Mouse (Mus musculus) forebrain, embryonic 12.5 days (tissue): ENCODE measurements around the gene Kcnh1. TPM values are rescaled to one million over a fixed set of nuclear protein-coding genes. Genes with fewer than 3 reads are reported as not detected.
A peak's percentile ranks its signal among the peaks of the same experiment; 100 is the strongest.

ENCODE experiments used
- ATAC-seq: fragments of 200-750 bp; cut with Nextera tagmentation; 2 replicates; pipeline ENCODE4 v1.8.0; 2017; ENCODE audit warnings: moderate TSS enrichment; ENCODE audit not compliant: low FRiP score
- H3K27ac ChIP-seq: fragments of 300-500 bp; sonication (generic); 2 replicates; pipeline ENCODE4 v1.5.1; 2016; ENCODE audit warnings: mild to moderate bottlenecking
- H3K27me3 ChIP-seq: fragments of 300-500 bp; sonication (generic); 2 replicates; pipeline ENCODE4 v1.6.1; 2016; ENCODE audit warnings: mild to moderate bottlenecking
- H3K36me3 ChIP-seq: fragments of 300-500 bp; sonication (generic); replicated peaks from 2 replicates; pipeline ENCODE4 v1.6.1; 2016; ENCODE audit warnings: mild to moderate bottlenecking
- H3K4me1 ChIP-seq: fragments of 300-500 bp; sonication (generic); 2 replicates; pipeline ENCODE4 v1.6.1; 2016
- H3K4me2 ChIP-seq: fragments of 300-500 bp; sonication (generic); 2 replicates; pipeline ENCODE4 v1.6.1; 2016; ENCODE audit warnings: mild to moderate bottlenecking, moderate library complexity
- H3K4me3 ChIP-seq: fragments of 300-500 bp; sonication (generic); replicated peaks from 2 replicates; pipeline ENCODE4 v1.5.1; 2016; ENCODE audit warnings: mild to moderate bottlenecking
- H3K9ac ChIP-seq: fragments of 300-500 bp; sonication (generic); 2 replicates; pipeline ENCODE4 v1.6.1; 2016; ENCODE audit warnings: mild to moderate bottlenecking
- H3K9me3 ChIP-seq: fragments of 300-500 bp; sonication (generic); 2 replicates; pipeline ENCODE4 v1.6.1; 2016
- WGBS: fragments of 180-500 bp; shearing (Covaris S2); methylation state at CpG from one replicate; pipeline ENCODE4 v1.1.7; 2016; 5-methylcytosine and 5-hydroxymethylcytosine counted together
- polyA plus RNA-seq: library from polyadenylated mRNA; unstranded; fragments of >200 nt; fragmentation: Nextera tagmentation; extraction: Ambion mirVana; gene quantifications from 2 replicates; pipeline ENCODE4 v1.2.1, GENCODE M21; 2016

Kcnh1 gene
- polyA plus RNA-seq, 1 experiment from 2014 or later = 0.57 TPM

DNA sequence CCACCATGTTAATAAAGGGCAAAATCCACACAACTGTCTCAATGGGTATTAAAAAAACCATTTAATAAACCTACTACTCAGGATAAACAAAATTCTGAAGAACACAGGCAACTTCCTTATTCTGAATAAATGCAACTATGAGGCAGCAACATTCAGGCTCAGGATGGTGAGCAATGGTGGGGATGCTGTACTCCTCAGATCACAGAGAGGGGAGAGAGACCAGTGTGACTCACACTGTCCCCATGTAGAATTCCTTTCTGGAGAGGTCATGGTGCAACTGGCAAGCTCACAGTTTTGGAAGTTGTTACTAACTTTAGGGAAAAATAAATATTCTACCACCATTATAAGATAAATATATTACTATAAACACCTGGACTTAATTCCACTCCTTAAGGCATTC is 116.5 kb downstream of the Kcnh1 start:
- Histone ChIP-seq H3K27me3 (no peaks in the 10 kb centered on the region), H3K9ac (no peak overlapping the region), H3K27ac (no peak overlapping the region), H3K4me1 (no peaks in the 10 kb centered on the region), H3K4me2 (no peak overlapping the region), H3K9me3 (no peaks in the 10 kb centered on the region), H3K36me3 (no peaks in the 10 kb centered on the region), H3K4me3 (no peak overlapping the region)
- no peak for ATAC-seq

DNA sequence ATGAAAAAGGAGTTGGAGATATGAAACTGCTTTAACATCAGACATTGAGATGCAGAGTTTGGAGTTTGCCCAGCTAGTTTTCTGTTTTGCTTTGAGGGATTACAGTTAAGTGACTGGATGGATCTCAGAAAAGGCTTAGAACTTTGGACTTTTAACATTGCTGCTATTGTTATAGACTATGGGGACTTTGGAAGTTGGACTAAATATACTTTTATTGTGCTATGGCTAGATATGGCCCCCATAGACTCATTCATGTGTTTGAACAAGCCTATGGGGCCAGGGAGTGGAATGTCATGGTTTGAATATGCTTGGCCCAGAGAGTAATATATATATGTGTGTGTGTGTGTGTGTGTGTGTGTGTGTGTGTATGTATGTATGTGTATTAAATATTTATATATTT is 120.7 kb downstream of the Kcnh1 start:
- H3K4me1 ChIP-seq = peaks cover 19% of the 10 kb centered on the region
- H3K27me3 ChIP-seq = no peaks in the 10 kb centered on the region
- ATAC-seq = no peak
- H3K9me3 ChIP-seq = no peaks in the 10 kb centered on the region
- no peak overlapping the region for H3K4me2 ChIP-seq
- H3K27ac ChIP-seq = no peak overlapping the region
- no peak overlapping the region for H3K4me3 ChIP-seq
- H3K36me3 ChIP-seq = no peaks in the 10 kb centered on the region
- H3K9ac ChIP-seq = no peak overlapping the region

DNA sequence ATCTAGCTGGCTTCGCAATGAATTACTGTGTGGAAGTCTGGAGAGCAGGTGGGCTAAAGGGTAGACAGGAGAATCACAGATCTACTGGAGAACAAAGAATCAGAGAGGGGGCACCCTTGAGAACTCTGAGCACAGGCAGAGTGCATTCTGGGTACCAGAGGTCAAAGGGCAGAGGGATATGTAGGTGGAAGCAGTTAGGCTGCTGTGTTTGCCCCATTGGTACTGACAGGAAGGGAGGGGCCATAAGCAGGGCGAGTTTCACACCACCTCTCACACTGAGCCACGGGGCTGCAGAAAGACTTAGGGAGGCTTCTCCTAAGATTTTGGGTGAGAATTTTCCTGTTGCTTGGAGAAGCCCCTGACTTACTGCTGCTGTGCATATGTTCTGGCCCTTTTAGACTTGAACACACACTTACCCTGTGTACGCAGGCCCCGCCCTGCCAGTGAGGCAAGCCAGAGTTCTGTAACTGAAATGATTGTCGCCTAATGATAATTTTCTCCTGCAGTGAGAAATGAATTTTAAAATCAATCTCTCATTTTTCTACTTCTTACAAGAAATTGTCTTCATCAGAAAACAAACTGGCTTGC is 121.4 kb downstream of the Kcnh1 start:
- WGBS = 78% methylated on average over 6 of the region's 6 CpGs
- H3K27ac ChIP-seq = no peak overlapping the region
- H3K36me3 ChIP-seq = no peaks in the 10 kb centered on the region
- H3K4me1 ChIP-seq = peaks cover 19% of the 10 kb centered on the region
- H3K4me3 ChIP-seq = no peak overlapping the region
- ATAC-seq = no peak
- no peaks in the 10 kb centered on the region for H3K27me3 ChIP-seq
- no peaks in the 10 kb centered on the region for H3K9me3 ChIP-seq
- H3K4me2 ChIP-seq = no peak overlapping the region
- H3K9ac ChIP-seq = no peak overlapping the region

DNA sequence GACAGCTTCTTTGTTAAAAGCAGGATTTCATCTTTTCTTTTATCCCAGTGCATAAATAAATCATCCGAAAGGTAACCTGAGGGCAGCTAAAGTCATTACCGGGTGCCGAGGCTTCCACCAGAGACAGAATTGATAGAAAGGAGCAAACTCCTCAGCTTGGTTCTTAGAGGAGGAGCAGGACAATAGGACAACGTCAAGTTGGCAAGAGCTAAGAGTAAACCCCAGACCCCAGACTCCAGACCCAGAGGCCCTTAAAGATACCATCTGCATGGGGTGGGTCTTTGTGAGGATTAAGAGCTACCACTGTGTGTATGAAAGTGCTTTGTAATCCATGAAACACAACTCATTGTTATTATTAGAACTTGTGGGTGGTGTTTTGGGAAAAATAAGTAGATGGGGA is 121.9 kb downstream of the Kcnh1 start:
- Histone ChIP-seq H3K4me1 (peaks cover 19% of the 10 kb centered on the region), H3K27me3 (no peaks in the 10 kb centered on the region), H3K9me3 (no peaks in the 10 kb centered on the region), H3K27ac (no peak overlapping the region), H3K4me3 (no peak overlapping the region), H3K36me3 (no peaks in the 10 kb centered on the region), H3K4me2 (no peak overlapping the region), H3K9ac (no peak overlapping the region)
- WGBS = 44% methylated on average over 4 of the region's 4 CpGs
- no peak for ATAC-seq

DNA sequence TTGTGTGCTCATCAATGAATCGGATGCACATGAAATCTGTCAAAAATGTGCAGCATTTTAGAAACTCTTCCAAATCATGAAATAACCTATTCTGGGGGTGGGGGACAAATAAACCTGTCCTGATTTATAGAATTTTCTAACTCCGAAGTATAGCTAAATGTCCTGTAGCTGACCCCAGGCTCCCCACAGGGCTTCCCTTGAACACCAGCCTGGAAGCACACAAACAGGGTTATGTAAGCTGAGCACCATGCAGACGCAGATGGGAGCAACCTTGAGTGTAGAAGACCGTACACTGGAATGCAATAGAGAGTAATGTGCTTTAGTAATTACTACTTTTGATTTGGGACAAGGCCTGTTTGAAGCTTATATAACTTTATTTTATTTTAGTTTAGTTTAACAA is 122.4 kb downstream of the Kcnh1 start:
- Histone ChIP-seq H3K9ac (no peak overlapping the region), H3K4me3 (no peak overlapping the region), H3K36me3 (no peaks in the 10 kb centered on the region), H3K9me3 (no peaks in the 10 kb centered on the region), H3K4me1 (peaks cover 19% of the 10 kb centered on the region), H3K4me2 (no peak overlapping the region), H3K27ac (no peak overlapping the region), H3K27me3 (no peaks in the 10 kb centered on the region)
- 41% methylated on average over 4 of the region's 4 CpGs for WGBS
- ATAC-seq = no peak

DNA sequence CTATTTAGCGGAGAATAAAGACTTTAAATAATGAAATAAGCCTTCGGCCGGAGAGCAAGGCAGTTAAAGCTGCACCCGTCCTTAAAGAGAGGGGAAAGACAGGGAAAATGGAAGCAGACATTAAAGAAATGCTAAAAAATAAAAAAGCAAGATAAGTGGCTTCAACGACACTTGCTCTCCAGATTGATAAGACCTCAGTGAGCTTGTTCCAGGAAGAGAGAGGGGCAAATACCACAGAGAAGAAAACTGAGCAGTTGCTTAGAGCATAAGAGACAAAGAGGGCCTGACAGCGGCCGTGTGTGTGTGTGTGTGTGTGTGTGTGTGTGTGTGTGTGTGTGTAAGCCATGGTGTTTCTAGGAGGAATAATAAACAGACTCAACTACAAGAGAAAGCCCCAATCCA is 123.0 kb downstream of the Kcnh1 start:
- Histone ChIP-seq H3K27me3 (no peaks in the 10 kb centered on the region), H3K36me3 (no peaks in the 10 kb centered on the region), H3K4me3 (no peak overlapping the region), H3K27ac (peak overlapping the region; percentile 47; the same call in 1 of the 2 replicates), H3K4me2 (peak overlapping the region; percentile 10; the same call in 1 of the 2 replicates), H3K4me1 (peaks cover 19% of the 10 kb centered on the region), H3K9me3 (no peaks in the 10 kb centered on the region), H3K9ac (no peak overlapping the region)
- 32% methylated on average over 7 of the region's 7 CpGs for WGBS
- peak; percentile 27; the same call in 1 of the 2 replicates for ATAC-seq

DNA sequence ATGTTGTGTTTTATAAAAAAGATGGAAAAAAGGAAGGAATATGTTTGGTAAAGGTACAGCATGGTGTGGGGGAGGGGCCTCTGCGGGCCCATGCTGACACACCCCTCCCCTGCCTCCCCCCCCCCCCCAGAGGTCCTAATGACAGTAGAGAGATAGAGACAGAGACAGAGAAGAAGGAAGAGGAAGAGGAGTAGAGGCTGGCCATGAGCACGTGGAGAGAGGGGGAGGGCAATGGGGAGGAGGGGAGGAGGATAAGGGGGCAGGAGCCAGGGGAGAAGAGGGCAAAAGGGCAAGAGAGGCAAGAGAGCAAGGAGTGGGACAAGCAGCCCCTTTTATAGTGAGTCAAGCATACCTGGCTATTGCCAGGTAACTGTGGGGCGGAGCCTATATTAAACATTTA is 123.5 kb downstream of the Kcnh1 start:
- no peaks in the 10 kb centered on the region for H3K36me3 ChIP-seq
- no peak overlapping the region for H3K9ac ChIP-seq
- WGBS = 72% methylated on average over 3 of the region's 3 CpGs
- H3K27me3 ChIP-seq = no peaks in the 10 kb centered on the region
- ATAC-seq = no peak
- peaks cover 19% of the 10 kb centered on the region for H3K4me1 ChIP-seq
- no peak overlapping the region for H3K4me3 ChIP-seq
- H3K27ac ChIP-seq = no peak overlapping the region
- no peak overlapping the region for H3K4me2 ChIP-seq
- H3K9me3 ChIP-seq = no peaks in the 10 kb centered on the region

DNA sequence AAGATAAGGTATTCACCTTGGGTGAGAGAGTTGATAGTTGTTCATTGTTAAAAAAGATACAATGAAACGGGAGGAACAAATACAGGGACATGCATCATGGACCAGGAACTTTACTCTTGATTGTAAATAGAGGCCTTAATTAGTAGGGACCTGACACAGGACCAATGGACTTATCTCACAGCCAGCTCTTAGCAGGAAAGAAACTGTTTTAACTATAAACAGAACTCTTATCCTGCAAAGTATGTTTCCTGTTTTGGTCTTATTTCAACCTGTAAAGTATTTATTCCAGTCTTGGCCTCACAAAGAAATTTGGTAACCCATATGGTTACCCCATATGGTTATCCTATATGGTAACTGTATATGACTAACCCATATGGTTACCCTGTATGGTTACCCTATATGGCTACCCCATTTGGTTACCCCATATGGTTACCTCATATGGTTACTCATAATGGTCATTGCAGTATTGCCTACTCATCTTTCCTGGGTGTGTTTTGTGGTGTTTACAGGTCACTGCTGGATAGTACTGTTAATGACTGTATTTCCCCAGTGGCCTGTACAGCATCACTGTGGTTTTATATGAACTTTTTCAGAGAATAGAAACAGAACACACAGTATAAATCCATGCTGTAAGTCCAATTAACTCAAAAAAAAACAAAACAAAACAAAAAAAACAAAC is 125.0 kb downstream of the Kcnh1 start:
- Histone ChIP-seq H3K27ac (no peak overlapping the region), H3K9me3 (no peaks in the 10 kb centered on the region), H3K4me1 (peaks cover 19% of the 10 kb centered on the region), H3K4me3 (no peak overlapping the region), H3K9ac (no peak overlapping the region), H3K4me2 (no peak overlapping the region), H3K27me3 (no peaks in the 10 kb centered on the region), H3K36me3 (no peaks in the 10 kb centered on the region)
- ATAC-seq = no peak
- 58% methylated on average over 1 of the region's 1 CpGs for WGBS

DNA sequence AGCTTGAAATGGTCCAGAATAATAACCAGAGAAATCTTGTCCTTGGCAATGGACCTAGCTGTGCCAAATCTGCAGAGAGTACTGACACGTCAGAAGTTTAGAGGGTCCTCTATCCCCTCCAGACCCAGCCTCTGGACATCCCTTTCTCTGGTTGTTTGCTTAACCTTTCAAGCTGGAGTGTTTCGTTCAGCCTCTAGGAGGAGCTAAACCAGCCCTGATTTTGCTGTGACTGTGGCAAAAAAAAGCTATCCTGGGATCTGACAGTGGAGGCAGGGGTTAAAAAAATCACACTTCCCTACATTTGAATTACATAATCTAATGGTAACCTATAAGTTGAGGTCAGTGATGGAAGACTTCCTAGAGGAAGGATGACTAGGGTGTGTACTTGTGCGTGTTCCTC is 133.6 kb downstream of the Kcnh1 start:
- WGBS = 63% methylated on average over 3 of the region's 3 CpGs
- no peaks in the 10 kb centered on the region for H3K4me1 ChIP-seq
- ATAC-seq = no peak
- no peaks in the 10 kb centered on the region for H3K36me3 ChIP-seq
- no peak overlapping the region for H3K9ac ChIP-seq
- H3K4me2 ChIP-seq = no peak overlapping the region
- no peak overlapping the region for H3K4me3 ChIP-seq
- no peak overlapping the region for H3K27ac ChIP-seq
- H3K9me3 ChIP-seq = no peaks in the 10 kb centered on the region
- no peaks in the 10 kb centered on the region for H3K27me3 ChIP-seq

DNA sequence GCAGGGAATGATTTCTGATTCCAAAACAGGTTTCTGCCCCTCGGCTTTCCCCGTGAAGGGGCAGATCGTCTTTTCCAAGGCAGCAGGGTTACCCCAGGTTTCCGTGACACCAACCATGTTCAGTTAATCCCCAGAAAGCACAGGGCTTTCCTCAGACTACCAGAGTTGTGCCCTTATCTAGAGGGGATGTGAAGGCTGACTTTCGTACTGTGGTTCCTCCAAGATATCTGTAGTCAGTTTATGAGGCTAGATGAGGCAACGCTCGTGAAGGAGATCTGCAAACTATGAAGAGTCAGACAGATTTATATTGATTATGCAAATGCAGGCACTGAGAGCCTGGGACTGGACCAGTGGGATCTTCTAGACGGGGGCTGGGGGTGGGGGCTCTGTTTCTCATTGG is 136.5 kb downstream of the Kcnh1 start:
- 86% methylated on average over 8 of the region's 8 CpGs for WGBS
- no peaks in the 10 kb centered on the region for H3K36me3 ChIP-seq

DNA sequence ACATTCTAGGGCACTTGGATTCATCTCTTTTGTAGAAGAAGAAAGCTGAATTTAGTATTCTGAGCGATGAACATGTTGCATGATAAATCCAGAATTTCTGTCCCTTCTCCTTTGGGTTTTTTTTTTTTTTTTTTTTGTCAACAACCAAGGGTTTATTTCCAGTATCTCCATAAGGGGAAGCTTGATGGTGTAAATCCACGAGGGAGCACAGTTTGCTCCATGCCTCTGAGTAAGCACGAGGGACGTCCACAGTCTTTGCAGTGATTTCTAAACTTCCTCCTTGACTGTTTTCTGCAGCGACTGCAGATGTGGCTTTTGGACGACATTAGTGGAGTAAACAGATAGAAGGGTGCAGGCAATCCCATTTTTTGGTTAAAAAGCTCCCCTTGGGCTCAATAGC is 140.6 kb downstream of the Kcnh1 start:
- Histone ChIP-seq H3K9me3 (no peaks in the 10 kb centered on the region), H3K36me3 (no peaks in the 10 kb centered on the region), H3K4me1 (no peaks in the 10 kb centered on the region), H3K9ac (no peak overlapping the region), H3K27ac (no peak overlapping the region), H3K4me2 (no peak overlapping the region), H3K27me3 (no peaks in the 10 kb centered on the region), H3K4me3 (no peak overlapping the region)
- 84% methylated on average over 6 of the region's 6 CpGs for WGBS
- no peak for ATAC-seq

More for the DNA sequence above, 136.5 kb downstream of the Kcnh1 start:
- Histone ChIP-seq H3K27me3 (no peaks in the 10 kb centered on the region), H3K9me3 (no peaks in the 10 kb centered on the region), H3K4me2 (no peak overlapping the region), H3K4me1 (no peaks in the 10 kb centered on the region), H3K9ac (no peak overlapping the region), H3K27ac (no peak overlapping the region), H3K4me3 (no peak overlapping the region)
- ATAC-seq = no peak

DNA sequence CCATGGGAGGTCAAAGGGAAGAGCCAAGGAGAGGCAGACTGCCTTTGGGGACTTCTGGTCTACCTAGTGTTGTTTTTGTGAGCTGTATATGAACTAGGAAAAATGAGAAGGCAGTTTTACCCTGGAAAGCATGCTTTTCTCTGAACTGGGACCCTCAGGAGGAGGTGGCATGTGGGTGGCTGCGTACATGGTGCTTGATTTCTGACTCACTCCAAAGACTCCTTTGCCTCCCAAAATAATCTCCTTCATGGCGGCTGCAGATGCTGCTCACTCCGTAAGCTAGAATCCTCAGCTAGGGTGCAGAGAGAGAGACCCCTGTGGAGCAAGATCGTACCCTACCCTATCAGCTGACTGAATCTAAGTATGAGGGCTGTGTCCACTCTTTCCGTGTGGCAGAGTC is 145.5 kb downstream of the Kcnh1 start:
- Histone ChIP-seq H3K9me3 (no peaks in the 10 kb centered on the region; the same call in 1 of the 2 replicates), H3K27ac (no peak overlapping the region), H3K4me2 (no peak overlapping the region), H3K9ac (no peak overlapping the region), H3K36me3 (no peaks in the 10 kb centered on the region), H3K4me3 (no peak overlapping the region), H3K4me1 (no peaks in the 10 kb centered on the region), H3K27me3 (no peaks in the 10 kb centered on the region)
- no peak for ATAC-seq
- WGBS = 92% methylated on average over 5 of the region's 5 CpGs

DNA sequence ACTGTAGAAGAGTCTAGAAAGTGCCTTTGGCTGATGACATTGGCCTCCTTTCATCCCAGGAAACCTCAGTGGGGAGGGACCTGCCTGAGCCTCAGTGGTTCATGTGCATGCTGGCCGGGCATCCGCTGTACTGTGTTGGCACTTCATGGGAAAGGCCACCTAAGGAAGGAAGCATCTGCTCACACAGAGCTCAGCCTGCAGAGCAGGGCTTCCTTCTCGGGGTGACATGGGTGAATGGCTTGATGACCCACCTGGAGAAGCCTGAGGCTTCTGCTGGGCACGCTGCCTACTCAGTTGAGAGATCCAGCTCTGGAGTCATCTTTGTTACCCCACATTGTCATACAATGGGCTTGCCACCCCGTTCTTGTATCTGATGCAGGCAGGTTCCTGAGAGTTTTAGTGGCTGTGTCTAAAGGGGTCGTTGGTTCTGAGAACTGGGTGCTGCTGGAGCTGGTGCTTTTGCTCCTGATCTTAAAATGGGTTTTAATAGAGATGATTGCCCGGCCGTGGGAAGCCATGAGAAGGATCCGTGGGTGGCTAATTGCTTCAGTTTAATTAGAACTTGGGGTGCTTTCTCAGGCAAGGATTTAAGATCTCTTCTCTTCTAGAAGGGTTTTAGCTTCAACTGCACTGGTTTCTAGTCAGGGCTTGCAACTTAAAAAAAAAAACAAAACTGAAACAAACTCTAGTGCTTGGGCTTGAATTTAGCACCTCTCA is 148.9 kb downstream of the Kcnh1 start:
- H3K9me3 ChIP-seq = no peaks in the 10 kb centered on the region; the same call in 1 of the 2 replicates
- H3K36me3 ChIP-seq = no peaks in the 10 kb centered on the region
- no peak overlapping the region for H3K9ac ChIP-seq
- no peak overlapping the region for H3K4me2 ChIP-seq
- WGBS = 80% methylated on average over 9 of the region's 9 CpGs
- no peak overlapping the region for H3K4me3 ChIP-seq
- no peak overlapping the region for H3K27ac ChIP-seq
- H3K4me1 ChIP-seq = no peaks in the 10 kb centered on the region
- H3K27me3 ChIP-seq = no peaks in the 10 kb centered on the region
- ATAC-seq = no peak
